Mouse (Mus musculus): ENCODE results near the gene Slc15a2. TPM values are rescaled to one million over a fixed set of nuclear protein-coding genes. Genes with fewer than 3 reads are reported as not detected.

The Slc15a2 gene
- total RNA-seq (2023): 8.2 TPM in 1 of 2 replicates, not detected in the other

GRCm38 (mm10) chr16:36784594-36785313, at the start of gene Slc15a2:
Gene Slc15a2 (minus strand): TSS chr16:36784962.

GRCm38 (mm10) chr16:36828054-36828786, 43.5 kb upstream of the Slc15a2 start, which contains the start of gene Iqcb1:
Gene Iqcb1 (plus strand): TSS chr16:36828385.

Other genes with a start within 250 kb of the Slc15a2 start
- gene Casr, start 222.8 kb downstream of the Slc15a2 start, total RNA-seq (2023): not detected in 2 replicates
- 16.4 and 30.7 TPM in 2 replicates for gene Cd86, start 118.9 kb downstream of the Slc15a2 start, total RNA-seq (2023)
- 0.16 TPM in 1 of 2 replicates, not detected in the other for gene Ildr1, start 91.0 kb downstream of the Slc15a2 start, total RNA-seq (2023)
- gene Iqcb1, start 43.4 kb upstream of the Slc15a2 start, total RNA-seq (2023): 7.3 and 8.9 TPM in 2 replicates
- gene Eaf2, start 90.0 kb upstream of the Slc15a2 start, total RNA-seq (2023): 1.6 and 2.0 TPM in 2 replicates
- gene Golgb1, start 90.2 kb upstream of the Slc15a2 start, total RNA-seq (2023): 17.9 and 30.8 TPM in 2 replicates
- gene Hcls1, start 150.0 kb upstream of the Slc15a2 start, total RNA-seq (2023): 516 and 544 TPM in 2 replicates
- not detected in 2 replicates for gene Fbxo40, start 205.5 kb upstream of the Slc15a2 start, total RNA-seq (2023)
- gene Polq, start 226.8 kb upstream of the Slc15a2 start, total RNA-seq (2023): 7.6 and 10.3 TPM in 2 replicates